Mouse (Mus musculus) G1E-ER4 (cell line): ENCODE measurements around the gene Lemd2. TPM values are rescaled to one million over a fixed set of nuclear protein-coding genes. Genes with fewer than 3 reads are reported as not detected.

Source experiments
- GATA1 ChIP-seq: IDR thresholded peaks from one replicate; pipeline ENCODE4 v1.8.0; 2012; ENCODE audit warnings: low read length, inconsistent platforms
- polyA plus RNA-seq: library from polyadenylated mRNA; stranded (reverse); fragments of >175 nt; gene quantifications from 2 replicates; pipeline ENCODE4 v1.2.3, GENCODE M21; 2012

Lemd2 gene
- polyA plus RNA-seq, 1 experiment = 78.6 TPM

DNA sequence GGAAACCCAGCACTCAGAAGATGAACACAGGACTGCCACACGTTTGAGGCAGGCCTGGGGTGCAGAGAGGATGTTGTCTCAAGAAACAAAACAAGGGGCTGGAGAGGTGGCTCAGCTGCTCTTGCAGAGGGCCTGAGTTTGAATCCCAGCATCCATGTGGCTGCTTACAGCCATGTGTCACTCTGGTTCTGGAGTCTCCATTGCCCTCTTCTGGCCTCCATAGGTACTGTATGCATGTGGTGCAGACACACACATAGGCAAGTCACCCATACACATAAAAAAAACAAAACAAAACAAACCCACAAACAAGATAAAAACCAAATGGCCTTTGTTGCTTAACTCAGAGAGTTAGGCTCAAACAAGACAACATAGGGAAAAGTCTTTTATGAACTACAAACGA is 2.3 kb downstream of the Lemd2 start:
- no peak for TF ChIP-seq GATA1

DNA sequence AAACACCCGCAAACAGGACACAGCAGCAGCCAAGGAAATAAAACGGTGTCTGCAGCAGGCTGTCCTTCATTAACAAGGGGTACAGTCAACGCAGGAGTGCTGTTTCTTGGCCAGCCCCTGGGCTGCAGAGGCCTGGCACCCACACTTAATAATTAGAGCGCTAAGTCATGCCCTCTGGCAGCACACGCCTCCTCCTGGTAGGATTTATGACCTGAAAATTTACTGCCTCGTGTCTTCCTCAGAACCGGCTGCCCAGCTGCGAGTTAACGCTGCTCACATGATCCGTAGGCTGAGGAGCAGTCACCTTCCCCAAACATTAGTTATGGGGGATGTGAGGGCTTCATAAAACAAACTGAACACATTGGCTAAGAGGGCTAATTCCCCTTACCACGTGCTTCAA is 3.5 kb downstream of the Lemd2 start:
- TF ChIP-seq GATA1 = no peak

DNA sequence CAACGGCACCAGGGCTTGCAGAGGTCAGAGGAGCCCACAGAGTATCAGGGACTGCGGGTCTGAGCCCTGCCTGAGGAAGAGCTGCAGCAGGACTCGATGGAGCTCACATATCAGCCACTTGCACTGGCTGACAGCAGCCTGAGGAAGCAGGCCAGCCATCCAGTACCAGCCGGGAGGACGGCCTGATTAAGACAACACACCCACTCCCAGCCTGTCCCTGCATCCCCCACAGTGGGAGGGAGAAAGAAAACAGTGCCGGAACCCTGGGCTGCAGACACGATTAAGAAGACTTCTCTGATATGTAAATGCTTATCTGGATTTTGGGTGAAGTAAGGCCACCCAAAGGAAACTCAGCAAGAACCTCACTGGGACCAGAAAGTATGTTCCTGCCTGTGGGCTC is 4.4 kb downstream of the Lemd2 start:
- no peak for TF ChIP-seq GATA1

DNA sequence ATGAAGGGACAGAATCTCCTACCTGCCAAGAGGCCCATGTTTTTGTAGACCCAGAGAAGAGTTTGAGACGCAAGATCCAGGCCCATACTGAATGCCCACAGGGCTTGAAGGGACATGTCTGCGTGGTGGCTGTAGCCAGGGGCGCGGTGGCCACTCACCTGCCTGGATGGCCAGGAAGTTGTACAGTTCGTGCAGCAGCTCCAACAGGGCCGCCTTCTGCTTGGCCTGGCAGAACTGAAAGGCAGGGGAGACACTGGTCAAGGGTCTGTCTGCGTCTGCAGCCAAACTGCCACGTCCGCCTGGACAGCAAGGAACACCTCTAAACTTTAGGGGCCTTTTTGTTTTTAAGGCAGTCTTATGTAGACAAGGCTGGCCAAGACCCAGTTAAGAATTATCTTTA is 5.1 kb downstream of the Lemd2 start:
- no peak for TF ChIP-seq GATA1

DNA sequence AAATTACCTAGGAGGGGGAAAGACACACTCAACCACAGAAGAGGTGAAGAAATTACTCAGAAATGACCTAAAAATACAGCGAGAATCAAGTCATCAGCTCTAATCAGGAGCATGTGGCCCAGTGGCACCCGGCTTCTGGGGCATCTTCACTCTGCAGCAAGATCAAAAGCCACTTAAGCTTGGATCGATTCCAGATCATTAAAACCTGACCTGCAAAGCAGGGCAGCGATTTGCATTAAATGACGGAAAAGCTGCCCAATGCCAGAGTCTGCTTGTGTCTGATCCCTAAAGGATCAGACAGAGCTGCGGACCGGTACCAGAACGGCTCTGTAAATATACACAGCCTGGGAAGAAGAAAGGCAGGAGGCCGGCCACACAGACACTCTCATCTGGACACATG is 8.1 kb downstream of the Lemd2 start:
- TF ChIP-seq GATA1 = no peak

DNA sequence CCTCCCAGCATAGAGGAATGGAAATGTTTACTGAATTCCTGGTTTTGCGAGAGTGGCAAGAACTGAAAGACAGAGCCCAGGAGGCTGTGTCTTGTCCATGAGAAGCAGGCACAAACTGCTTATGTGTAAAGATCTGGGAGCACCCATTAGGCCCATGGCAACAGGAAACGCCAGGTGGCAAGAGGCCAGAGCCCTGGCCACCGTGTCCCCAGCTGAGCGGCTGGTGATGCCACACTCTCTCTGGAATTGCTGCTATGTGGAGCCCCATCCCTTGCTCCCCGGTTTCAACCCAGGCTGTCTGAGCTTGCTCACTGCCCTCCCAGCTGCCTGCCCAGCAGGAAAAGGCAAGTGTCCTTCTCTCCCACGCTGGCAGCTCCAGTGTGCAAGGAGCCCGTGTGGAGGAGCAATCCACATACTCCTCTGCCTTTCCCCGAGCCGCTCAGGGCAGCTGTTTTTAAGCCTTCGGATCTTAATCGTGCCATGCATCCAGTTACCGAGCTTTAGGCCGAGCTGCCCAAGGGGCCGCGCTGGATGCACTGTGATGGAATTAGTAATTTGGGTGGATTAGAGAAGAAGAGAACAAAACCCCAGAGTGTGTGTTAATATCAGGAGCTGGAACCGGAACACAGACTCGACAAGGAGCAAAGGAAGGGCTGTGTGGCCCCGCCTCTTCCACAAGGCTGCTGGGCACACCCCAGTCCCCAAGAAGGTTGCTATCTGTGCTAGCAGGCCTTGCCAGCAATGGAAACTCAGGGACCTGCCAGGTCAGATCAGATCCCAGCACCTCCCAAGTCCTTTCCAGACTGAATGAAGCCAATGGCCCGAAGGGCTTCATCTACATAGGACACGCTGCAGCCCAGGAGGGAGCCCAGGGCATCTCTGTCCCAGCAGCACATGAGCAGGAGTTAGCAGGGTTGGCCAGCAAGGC is 9.7 kb downstream of the Lemd2 start:
- no peak for TF ChIP-seq GATA1

DNA sequence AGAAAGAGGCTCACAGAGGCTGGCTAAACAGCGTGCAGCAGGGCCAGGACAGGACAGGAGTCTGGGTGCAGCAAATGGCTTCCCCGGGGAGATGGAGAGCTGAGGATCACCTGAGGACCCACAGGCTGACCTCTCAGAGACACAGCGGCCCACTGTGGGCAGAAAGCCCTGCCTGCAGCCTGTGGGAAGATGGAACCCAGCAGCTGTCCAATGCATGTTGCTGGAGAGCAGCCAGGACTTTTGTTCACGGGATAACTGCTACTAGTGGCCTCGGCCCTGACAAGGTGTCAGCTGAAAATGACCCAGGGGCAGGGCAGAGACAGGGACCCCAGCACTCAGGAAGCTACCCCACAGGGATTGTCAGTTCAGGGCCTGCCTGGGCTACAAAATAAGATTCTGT is 12.5 kb downstream of the Lemd2 start:
- no peak for TF ChIP-seq GATA1

DNA sequence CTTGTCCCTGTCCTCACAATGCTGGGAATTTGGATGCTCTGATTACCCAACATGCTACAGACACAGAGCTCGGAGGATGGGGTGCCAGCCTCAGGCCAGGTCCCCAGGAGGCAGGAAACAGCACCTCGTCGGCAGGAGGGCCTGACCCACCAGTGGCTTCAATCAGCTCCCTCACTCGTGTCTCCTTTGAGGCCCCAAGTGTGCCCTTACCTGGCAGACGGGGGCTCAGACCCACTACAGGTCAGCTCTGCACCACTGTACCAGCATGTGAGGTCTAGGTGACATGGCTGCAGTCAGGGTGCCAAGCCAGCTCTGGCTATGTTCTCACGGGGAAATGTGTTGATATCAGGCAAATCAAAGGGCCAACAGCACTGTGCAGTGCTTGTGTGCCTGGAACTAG is 13.1 kb downstream of the Lemd2 start:
- TF ChIP-seq GATA1 = no peak

DNA sequence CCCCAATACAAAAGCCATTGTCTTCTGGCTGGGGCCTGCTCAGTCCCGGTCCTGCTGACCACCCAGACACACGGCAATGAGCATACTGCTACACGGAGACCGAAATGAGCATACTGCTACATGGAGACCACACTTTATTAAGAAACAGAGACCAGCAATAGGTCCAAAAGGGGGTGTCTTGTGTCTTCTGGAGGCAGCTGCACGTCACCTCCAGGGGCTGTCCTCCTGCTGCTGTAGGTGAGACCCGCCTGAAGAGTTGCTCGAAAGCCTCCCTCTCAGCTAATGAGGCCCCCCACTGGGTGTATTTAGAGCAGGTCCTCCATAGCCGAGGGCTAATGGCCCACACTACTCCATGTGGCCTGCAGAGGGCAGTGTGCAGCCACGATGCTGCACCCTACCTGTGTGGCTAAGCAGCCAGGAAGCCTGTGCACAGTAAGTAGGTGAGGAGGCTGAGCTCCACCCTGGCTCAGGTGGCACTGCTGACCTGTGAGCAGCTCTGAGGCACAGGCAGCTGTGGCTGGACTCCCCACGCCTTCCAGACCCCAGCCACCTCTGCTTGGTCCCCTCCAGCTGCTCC is 14.5 kb downstream of the Lemd2 start:
- no peak for TF ChIP-seq GATA1

DNA sequence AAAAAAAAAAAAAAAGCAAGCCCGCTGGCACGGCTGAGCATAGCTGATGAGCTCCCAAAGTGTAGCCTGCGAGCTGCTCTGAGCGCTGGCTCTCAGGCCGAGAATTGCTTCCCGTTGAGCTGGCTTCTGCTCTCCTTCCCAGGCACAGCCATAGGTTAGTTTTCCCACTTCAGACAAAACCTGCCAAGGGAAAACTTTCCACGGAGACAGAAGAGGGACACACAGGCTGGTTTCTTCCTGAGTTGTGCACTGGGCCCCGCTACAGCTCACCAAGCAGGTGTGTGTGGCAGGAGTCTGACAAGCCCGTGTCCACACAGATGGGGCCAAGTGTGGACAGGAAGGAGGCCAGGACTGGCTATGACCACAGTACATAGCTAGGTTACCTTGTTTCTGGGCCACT is 15.4 kb downstream of the Lemd2 start:
- TF ChIP-seq GATA1 = no peak

DNA sequence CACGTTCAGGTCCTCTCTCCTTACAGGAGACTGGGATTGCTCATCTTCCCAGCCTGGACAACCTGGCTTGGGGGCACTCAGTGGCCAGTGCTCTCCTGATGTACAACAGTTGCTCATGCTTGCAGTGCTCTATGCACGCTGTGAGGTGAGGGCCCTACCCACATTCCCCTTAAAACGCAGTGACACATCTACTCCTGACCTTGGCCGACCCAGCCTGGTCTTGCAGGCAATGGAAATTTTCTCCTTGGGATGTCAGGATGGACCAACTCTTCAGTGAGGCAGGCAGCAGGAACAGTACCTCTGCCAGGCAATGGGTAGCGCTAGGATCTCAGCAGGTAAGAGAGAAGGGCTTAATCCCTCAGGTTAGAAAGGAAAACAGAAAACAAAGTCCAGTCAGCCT is 17.2 kb downstream of the Lemd2 start:
- no peak for TF ChIP-seq GATA1

DNA sequence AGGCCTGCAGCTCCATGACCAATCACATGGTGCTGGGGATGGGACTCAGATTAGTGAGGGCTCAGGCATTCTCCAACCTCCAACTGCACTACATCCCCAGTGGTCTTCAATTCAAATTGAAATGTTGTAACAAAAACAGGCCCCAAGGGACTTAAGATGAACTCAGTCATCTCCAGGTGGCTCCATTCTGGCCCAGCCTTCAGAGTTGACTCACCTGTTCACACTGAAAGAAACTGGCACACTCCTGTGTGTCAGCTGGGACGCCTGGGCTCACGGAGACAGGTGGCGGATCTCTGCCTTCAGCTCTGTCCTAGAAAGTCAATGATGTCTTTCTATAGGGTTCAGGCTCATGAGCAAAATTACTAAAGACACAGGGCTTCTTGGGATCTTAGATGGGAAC is 18.2 kb downstream of the Lemd2 start:
- TF ChIP-seq GATA1 = no peak

DNA sequence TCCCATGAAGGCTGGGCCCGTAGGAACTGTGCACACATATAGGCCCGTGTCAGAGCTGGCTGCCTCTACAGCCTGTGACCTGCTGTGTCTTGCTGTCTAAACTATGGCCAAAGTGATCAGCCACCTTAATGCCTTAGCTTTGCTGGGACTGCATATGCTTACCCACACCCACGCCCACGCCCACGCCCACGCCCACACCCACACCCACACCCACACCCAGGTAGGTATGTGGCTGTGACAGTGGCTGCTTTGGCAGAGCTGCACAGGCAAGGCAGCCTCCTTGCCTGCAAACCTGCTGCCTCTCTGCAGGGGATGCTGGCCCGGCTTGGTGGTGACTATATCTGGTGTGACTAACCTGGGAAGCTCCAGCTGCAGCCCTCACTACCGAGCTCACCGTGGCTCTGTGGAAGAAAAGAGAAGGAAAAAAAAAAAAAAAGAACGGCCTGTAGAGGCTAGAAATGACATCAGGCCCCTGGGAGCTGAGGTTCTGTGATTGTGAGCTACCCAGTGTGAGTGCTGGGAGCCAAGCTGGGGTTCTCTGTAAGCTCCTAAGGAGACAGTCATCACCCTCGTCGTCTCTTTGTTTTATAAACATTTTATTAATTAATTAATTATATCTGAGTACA is 20.5 kb downstream of the Lemd2 start:
- TF ChIP-seq GATA1 = no peak

DNA sequence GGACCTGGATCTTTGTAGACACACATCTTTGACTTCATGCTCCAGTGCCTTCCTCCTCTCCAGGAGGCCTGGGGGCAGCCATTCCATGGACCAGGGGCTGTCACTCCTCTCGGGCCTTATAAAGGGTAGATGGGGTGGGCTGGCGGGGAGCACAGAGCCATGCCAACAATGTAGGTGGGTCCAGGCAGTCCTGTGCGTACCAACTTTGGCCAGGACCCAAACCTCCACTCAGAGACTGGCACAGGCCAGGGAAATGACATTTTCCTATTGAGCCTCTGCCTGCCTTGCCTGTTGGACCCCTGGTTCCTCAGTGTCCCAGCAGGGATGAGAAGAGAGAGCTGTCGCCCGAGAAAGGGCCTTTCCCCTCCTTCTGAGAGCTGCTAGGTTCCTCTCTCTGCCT is 21.9 kb downstream of the Lemd2 start:
- no peak for TF ChIP-seq GATA1

DNA sequence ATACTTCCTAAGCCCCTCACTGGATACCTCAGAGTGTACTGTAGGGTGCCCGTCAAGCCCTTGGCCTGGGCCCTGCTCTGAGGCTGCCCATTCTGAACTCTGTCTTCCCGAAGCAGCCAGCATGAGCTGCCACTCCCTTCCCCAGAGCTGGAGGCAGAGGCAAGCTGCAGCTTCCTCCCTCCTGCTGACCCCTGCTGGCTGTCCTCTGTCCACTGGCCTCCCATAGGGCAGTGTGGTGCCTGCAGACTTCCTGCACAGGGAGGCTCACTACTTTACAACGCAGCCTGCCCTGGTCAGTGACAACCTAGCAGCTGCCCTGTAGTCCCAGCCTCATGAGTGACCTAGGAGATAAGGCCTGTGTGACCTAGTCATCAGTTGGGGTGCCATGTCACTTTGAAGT is 22.6 kb downstream of the Lemd2 start:
- TF ChIP-seq GATA1 = no peak

DNA sequence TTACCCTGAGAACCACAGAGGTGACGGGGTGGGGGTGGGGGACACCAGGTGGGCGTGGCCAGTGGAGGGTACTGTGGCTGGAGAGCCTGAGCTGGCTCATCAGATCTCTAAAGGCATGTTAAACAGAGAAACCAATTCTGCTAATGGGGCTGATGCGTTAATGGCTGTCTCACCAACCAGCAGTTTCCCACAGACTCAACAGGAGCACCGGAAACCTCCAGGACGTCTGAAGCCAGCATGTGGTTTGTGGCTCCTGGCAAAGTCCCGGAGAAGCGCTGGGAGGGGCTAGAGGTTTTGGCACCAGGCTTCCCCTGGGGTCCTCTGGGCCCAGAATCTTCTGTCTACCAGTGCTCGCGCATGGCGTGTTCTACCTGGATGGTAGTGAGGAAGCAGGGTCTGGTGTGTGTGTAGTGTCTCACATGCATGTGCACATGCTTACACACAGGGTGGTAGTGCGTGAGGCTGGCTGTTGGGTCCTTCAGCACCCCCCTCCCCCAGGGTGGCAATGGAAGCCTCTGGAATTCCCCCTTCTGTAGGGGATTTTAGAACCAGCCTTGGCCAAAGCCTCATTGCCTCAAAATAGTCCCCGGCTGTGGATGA is 24.5 kb downstream of the Lemd2 start:
- no peak for TF ChIP-seq GATA1
